Mouse (Mus musculus) B cell, adult 2 months (primary cell): ENCODE measurements around the gene Rpl21.
A peak's percentile ranks its signal among the peaks of the same experiment; 100 is the strongest.

Source experiments
- DNase-seq, 2 experiments: peaks; one replicate each; pipeline ENCODE4 v3.0.0; 2022

Rpl21 gene

GRCm38 (mm10) chr5:146834959-146835358 lies 2.3 kb downstream of the Rpl21 start:
- no peak for DNase-seq

- DNase-seq, result no peak
Observed at GRCm38 (mm10) chr5:146837967-146838720, 5.5 kb downstream of the Rpl21 start.

GRCm38 (mm10) chr5:146838836-146839648 lies 6.4 kb downstream of the Rpl21 start:
- no peak for DNase-seq

- DNase-seq, result no peak
Observed at GRCm38 (mm10) chr5:146839760-146840159, 7.1 kb downstream of the Rpl21 start.

GRCm38 (mm10) chr5:146840422-146840821 lies 7.7 kb downstream of the Rpl21 start:
- no peak for DNase-seq

- DNase-seq, result no peak
Observed at GRCm38 (mm10) chr5:146841301-146841700, 8.6 kb downstream of the Rpl21 start.

GRCm38 (mm10) chr5:146841996-146842395 lies 9.3 kb downstream of the Rpl21 start:
- no peak for DNase-seq

GRCm38 (mm10) chr5:146844301-146844941 lies 11.7 kb downstream of the Rpl21 start:
- peak; percentile 41 to 42 for DNase-seq

- DNase-seq, result peak; percentile 15 to 24
Observed at GRCm38 (mm10) chr5:146844945-146845365, 12.3 kb downstream of the Rpl21 start, which contains the start of gene Rasl11a. TSS of gene Rasl11a (plus strand) at chr5:146845071.

- no peak for DNase-seq
Observed at GRCm38 (mm10) chr5:146846489-146846888, 13.8 kb downstream of the Rpl21 start.

GRCm38 (mm10) chr5:146848936-146849582 lies 16.4 kb downstream of the Rpl21 start:
- no peak for DNase-seq

- DNase-seq, result peak in 1 of 2 experiments; percentile 20
Observed at GRCm38 (mm10) chr5:146856106-146856505, 23.4 kb downstream of the Rpl21 start.

- peak in 1 of 2 experiments; percentile 15 for DNase-seq
Observed at GRCm38 (mm10) chr5:146857620-146858019, 24.9 kb downstream of the Rpl21 start.

GRCm38 (mm10) chr5:146858772-146859171 lies 26.1 kb downstream of the Rpl21 start:
- DNase-seq, result no peak

GRCm38 (mm10) chr5:146859246-146859645 lies 26.6 kb downstream of the Rpl21 start:
- DNase-seq, result no peak

GRCm38 (mm10) chr5:146860222-146860998 lies 27.7 kb downstream of the Rpl21 start:
- DNase-seq, result no peak

- peak; percentile 24 to 27 for DNase-seq
Observed at GRCm38 (mm10) chr5:146861588-146861987, 28.9 kb downstream of the Rpl21 start.

GRCm38 (mm10) chr5:146865511-146865910 lies 32.8 kb downstream of the Rpl21 start:
- no peak for DNase-seq

- no peak for DNase-seq
Observed at GRCm38 (mm10) chr5:146866277-146866676, 33.6 kb downstream of the Rpl21 start.

GRCm38 (mm10) chr5:146867246-146867945 lies 34.7 kb downstream of the Rpl21 start:
- DNase-seq, result peak; percentile 76

- no peak for DNase-seq
Observed at GRCm38 (mm10) chr5:146867946-146868314, 35.2 kb downstream of the Rpl21 start.
